Mouse (Mus musculus) liver, adult 2 months (tissue): ENCODE measurements around the gene Dmbx1.

ENCODE experiments used
- CTCF ChIP-seq: fragments of 200-500 bp; IDR thresholded peaks from 2 replicates; pipeline ENCODE4 v1.5.1; 2011; ENCODE audit warnings: low read depth, low read length, control low read depth
- POLR2A ChIP-seq: fragments of 200-500 bp; IDR thresholded peaks from 2 replicates; pipeline ENCODE4 v1.6.1; 2011; ENCODE audit warnings: low read length, control low read depth; ENCODE audit not compliant: insufficient read depth; ENCODE audit errors: extremely low read depth

DNA sequence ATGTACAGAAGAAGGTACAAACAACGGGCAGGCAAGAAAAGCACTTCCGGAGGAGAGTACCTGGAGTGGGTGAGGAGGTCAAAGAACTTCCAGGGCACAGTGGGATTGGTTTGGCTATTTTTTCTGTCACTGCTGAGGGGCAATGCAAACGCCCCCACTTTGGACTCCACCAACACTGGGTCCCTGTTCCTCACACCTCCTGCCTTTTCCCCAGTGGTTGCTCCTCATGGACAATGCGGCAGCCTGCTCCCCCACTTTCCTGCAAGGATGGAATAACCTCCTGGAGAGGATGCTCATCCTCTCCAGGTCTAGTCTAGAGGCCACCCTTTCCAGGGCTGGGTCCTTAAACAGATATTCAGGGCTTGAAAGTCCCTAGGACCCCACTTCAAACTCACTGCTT is 39.2 kb upstream of the Dmbx1 start:
- no peak for TF ChIP-seq POLR2A
- TF ChIP-seq CTCF: no peak
